Mouse (Mus musculus): Measurements from ENCODE around the gene Set. TPM values are rescaled to one million over a fixed set of nuclear protein-coding genes. Genes with fewer than 3 reads are reported as not detected.

Set gene
- total and polyA plus RNA-seq, 2 experiments from 2014 or later, result 190 to 345 TPM

DNA sequence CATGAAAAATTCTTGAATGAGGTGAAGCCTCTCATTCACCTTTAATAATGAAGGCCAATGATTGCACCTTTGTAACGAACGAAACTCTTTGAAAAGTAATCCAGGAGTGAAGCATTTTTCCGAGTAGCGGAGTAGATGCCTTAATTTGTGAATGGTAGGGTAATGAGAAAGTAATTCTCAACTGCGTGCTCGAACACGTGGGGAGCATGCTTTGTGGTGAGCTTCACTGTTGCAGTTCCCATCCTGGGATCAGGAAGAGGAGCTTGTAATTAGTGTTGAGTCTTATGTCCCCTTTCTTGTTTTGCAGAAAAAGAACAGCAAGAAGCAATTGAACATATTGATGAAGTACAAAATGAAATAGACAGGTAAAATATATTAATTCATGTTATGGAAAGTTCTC, 10.8 kb downstream of the Set start:
- WGBS, result 20% methylated on average over 7 of the region's 7 CpGs
- H3K36me3 ChIP-seq (ENCODE audit: insufficient read depth, low read length), result peaks cover 7% of the 10 kb centered on the region; the same call in 1 of the 2 replicates
- no peaks in the 10 kb centered on the region for H3K9me3 ChIP-seq (ENCODE audit: low read length)
- peaks cover 7% of the 10 kb centered on the region; the same call in 1 of the 2 replicates for H3K4me1 ChIP-seq (ENCODE audit: insufficient read depth, low read length)
- ATAC-seq (ENCODE audit: low FRiP score) (no peak), DNase-seq (ENCODE audit: low spot score) (no peak)
- H3K27ac ChIP-seq (ENCODE audit: low read depth, low read length), result no peak overlapping the region
- no peak for TF ChIP-seq CTCF (IDR thresholded peaks at IDR 0.05)
- H3K4me2 ChIP-seq (ENCODE audit: low read depth, low read length, poor library complexity, severe bottlenecking), result peak overlapping the region; percentile 78
- H3K9ac ChIP-seq (replicated peaks; ENCODE audit: low read length, poor library complexity, severe bottlenecking), result no peak overlapping the region
- peak overlapping the region; percentile 60 for H3K4me3 ChIP-seq (ENCODE audit: low read depth, low read length)
- no peaks in the 10 kb centered on the region for H3K27me3 ChIP-seq (ENCODE audit: insufficient read depth, low read length)

DNA sequence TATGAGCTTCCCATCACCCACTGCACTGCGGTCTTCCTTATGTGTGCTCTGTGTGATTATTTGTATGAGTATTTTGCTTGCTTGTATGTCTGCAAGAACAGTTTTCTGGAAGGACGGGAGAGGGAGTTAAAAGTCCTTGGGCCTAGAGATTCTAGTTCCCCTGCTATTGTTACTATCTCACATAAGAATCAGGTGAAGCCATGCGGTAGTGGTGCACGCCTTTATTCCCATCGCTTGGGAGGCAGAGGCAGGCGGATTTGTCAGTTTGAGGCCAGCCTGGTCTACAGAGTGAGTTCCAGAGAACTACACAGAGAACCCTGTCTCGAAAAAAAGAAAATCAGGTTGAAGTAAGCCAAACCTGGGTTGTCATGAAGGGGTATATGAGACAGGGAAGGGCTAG, 15.7 kb downstream of the Set start:
- ATAC-seq (ENCODE audit: low FRiP score) (no peak), DNase-seq (ENCODE audit: low spot score) (no peak)
- Histone ChIP-seq H3K4me1 (ENCODE audit: insufficient read depth, low read length) (peaks cover 3% of the 10 kb centered on the region; the same call in 1 of the 2 replicates), H3K4me2 (ENCODE audit: low read depth, low read length, poor library complexity, severe bottlenecking) (no peak overlapping the region), H3K27me3 (ENCODE audit: insufficient read depth, low read length) (no peaks in the 10 kb centered on the region), H3K36me3 (ENCODE audit: insufficient read depth, low read length) (peaks cover 16% of the 10 kb centered on the region), H3K27ac (ENCODE audit: low read depth, low read length) (no peak overlapping the region), H3K9ac (replicated peaks; ENCODE audit: low read length, poor library complexity, severe bottlenecking) (no peak overlapping the region), H3K9me3 (ENCODE audit: low read length) (no peaks in the 10 kb centered on the region), H3K4me3 (ENCODE audit: low read depth, low read length) (no peak overlapping the region)
- no peak for TF ChIP-seq CTCF (IDR thresholded peaks at IDR 0.05)
- 74% methylated on average over 7 of the region's 7 CpGs for WGBS

DNA sequence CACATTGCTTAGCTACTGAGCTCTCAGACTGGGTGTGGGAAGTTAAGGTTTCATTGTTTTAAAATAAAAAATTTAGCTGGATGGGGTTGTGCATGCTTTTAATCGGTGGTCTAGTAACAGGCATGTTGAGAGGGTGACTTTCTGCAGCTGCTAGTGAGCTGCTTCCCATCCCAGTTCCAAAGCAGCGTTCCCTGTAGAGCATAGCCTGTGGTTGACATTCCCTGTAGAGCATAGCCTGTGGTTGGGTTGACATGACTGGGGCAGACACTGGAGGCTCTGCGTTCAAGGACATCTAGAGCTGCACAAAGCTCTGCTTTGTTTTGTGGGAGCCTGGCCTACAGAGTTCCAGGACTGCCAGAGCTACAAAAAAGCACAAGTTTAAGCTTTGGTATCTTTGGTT, 16.1 kb downstream of the Set start:
- Histone ChIP-seq H3K36me3 (ENCODE audit: insufficient read depth, low read length) (peaks cover 16% of the 10 kb centered on the region), H3K9ac (replicated peaks; ENCODE audit: low read length, poor library complexity, severe bottlenecking) (no peak overlapping the region), H3K27me3 (ENCODE audit: insufficient read depth, low read length) (no peaks in the 10 kb centered on the region), H3K4me2 (ENCODE audit: low read depth, low read length, poor library complexity, severe bottlenecking) (no peak overlapping the region), H3K9me3 (ENCODE audit: low read length) (no peaks in the 10 kb centered on the region), H3K4me3 (ENCODE audit: low read depth, low read length) (no peak overlapping the region), H3K27ac (ENCODE audit: low read depth, low read length) (no peak overlapping the region), H3K4me1 (ENCODE audit: insufficient read depth, low read length) (peaks cover 4% of the 10 kb centered on the region; the same call in 1 of the 2 replicates)
- WGBS, result 81% methylated on average over 3 of the region's 3 CpGs
- TF ChIP-seq CTCF (IDR thresholded peaks at IDR 0.05), result no peak
- ATAC-seq (ENCODE audit: low FRiP score) (no peak), DNase-seq (ENCODE audit: low spot score) (no peak)

DNA sequence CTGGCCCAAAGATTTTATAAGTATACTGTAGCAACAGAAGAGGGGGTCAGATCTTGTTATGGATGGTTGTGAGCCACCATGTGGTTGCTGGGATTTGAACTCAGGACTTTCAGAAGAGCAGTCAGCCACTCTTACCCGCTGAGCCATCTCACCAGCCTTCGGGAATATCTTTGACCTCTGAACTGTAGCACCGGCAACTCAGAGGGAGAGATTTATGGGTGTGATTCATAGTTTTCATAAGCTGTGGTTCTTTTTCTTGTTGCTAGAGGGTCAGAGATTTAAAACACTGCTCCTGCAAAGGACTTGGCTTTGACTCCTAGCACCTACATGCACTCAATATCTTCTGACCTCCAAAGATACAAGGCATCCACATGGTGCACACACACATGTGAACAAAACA, 18.4 kb downstream of the Set start:
- peaks cover 10% of the 10 kb centered on the region for H3K36me3 ChIP-seq (ENCODE audit: insufficient read depth, low read length)
- 92% methylated on average over 3 of the region's 3 CpGs for WGBS
- no peak overlapping the region for H3K4me2 ChIP-seq (ENCODE audit: low read depth, low read length, poor library complexity, severe bottlenecking)
- TF ChIP-seq CTCF (IDR thresholded peaks at IDR 0.05), result no peak
- no peak overlapping the region for H3K4me3 ChIP-seq (ENCODE audit: low read depth, low read length)
- H3K4me1 ChIP-seq (ENCODE audit: insufficient read depth, low read length), result peaks cover 4% of the 10 kb centered on the region; the same call in 1 of the 2 replicates
- no peaks in the 10 kb centered on the region for H3K9me3 ChIP-seq (ENCODE audit: low read length)
- H3K27me3 ChIP-seq (ENCODE audit: insufficient read depth, low read length), result no peaks in the 10 kb centered on the region
- H3K9ac ChIP-seq (replicated peaks; ENCODE audit: low read length, poor library complexity, severe bottlenecking), result no peak overlapping the region
- no peak for ATAC-seq (ENCODE audit: low FRiP score)
- H3K27ac ChIP-seq (ENCODE audit: low read depth, low read length), result no peak overlapping the region
- DNase-seq (ENCODE audit: low spot score), result no peak

DNA sequence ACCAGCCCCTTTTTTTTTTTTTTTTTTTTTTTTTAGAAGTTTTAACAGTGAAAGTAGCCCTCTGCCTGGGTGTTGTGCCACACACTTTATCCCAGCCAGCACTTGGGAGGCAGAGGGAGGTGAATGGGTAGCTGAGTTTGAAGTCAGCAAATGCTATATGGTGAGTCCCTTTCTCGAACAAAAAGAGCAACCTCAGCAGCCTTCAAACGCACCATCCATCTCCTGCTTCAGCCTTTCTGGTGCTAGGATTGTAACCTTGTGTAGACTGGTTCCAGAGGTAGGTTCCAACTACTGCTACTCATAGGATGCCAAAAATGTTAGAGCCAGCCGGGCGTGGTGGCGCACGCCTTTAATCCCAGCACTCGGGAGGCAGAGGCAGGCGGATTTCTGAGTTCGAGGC, 19.3 kb downstream of the Set start:
- Histone ChIP-seq H3K4me2 (ENCODE audit: low read depth, low read length, poor library complexity, severe bottlenecking) (no peak overlapping the region), H3K9ac (replicated peaks; ENCODE audit: low read length, poor library complexity, severe bottlenecking) (no peak overlapping the region), H3K4me3 (ENCODE audit: low read depth, low read length) (no peak overlapping the region), H3K27ac (ENCODE audit: low read depth, low read length) (no peak overlapping the region), H3K27me3 (ENCODE audit: insufficient read depth, low read length) (no peaks in the 10 kb centered on the region), H3K9me3 (ENCODE audit: low read length) (no peaks in the 10 kb centered on the region), H3K4me1 (ENCODE audit: insufficient read depth, low read length) (peaks cover 4% of the 10 kb centered on the region; the same call in 1 of the 2 replicates), H3K36me3 (ENCODE audit: insufficient read depth, low read length) (peaks cover 9% of the 10 kb centered on the region)
- ATAC-seq (ENCODE audit: low FRiP score) (no peak), DNase-seq (ENCODE audit: low spot score) (no peak)
- no peak for TF ChIP-seq CTCF (IDR thresholded peaks at IDR 0.05)
- 94% methylated on average over 7 of the region's 9 CpGs for WGBS

DNA sequence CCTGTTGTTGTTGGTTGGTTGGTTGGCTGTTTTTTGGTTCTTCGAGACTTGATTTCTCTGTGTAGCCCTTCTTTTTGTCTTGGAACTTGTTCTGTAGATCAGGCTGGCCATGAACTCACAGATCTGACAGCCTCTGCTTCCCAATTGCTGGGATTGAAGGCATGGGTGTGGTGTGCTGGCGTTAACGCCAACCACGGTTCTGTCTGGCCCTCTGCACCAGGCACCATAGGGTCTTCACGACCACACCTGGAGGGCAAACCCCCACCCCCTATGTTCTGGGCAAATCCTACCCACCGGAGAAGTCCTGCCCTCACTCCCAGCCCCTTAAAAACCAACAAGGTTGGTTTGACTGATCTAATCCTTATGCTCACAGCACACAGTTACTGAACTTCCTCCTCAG, 19.8 kb downstream of the Set start:
- no peak overlapping the region for H3K9ac ChIP-seq (replicated peaks; ENCODE audit: low read length, poor library complexity, severe bottlenecking)
- ATAC-seq (ENCODE audit: low FRiP score) (no peak), DNase-seq (ENCODE audit: low spot score) (no peak)
- peak overlapping the region; percentile 89 for H3K4me2 ChIP-seq (ENCODE audit: low read depth, low read length, poor library complexity, severe bottlenecking)
- H3K9me3 ChIP-seq (ENCODE audit: low read length), result no peaks in the 10 kb centered on the region
- H3K36me3 ChIP-seq (ENCODE audit: insufficient read depth, low read length), result peaks cover 9% of the 10 kb centered on the region
- no peaks in the 10 kb centered on the region for H3K27me3 ChIP-seq (ENCODE audit: insufficient read depth, low read length)
- H3K4me3 ChIP-seq (ENCODE audit: low read depth, low read length), result no peak overlapping the region; the same call in 1 of the 2 replicates
- no peak overlapping the region for H3K27ac ChIP-seq (ENCODE audit: low read depth, low read length)
- H3K4me1 ChIP-seq (ENCODE audit: insufficient read depth, low read length), result peaks cover 4% of the 10 kb centered on the region; the same call in 1 of the 2 replicates
- 68% methylated on average over 6 of the region's 6 CpGs for WGBS
- no peak for TF ChIP-seq CTCF (IDR thresholded peaks at IDR 0.05)

Measured in midbrain, postnatal 0 days (tissue).